Mouse (Mus musculus) T-helper 1 cell (primary cell): ENCODE measurements at regions not wholly inside any gene's neighbourhood (a gene's known extent, or its start where the extent isn't known, plus 50 kb on each side); places are given as distances from the start of the nearest gene placed in this dataset.

Experiments
- in situ Hi-C: fragments of 300-600 bp; cut with MboI, MseI; formaldehyde crosslinking; loops from one replicate; pipeline ENCODE4 v1.15.1; 2025; ENCODE audit warnings: high pct_unique_total_duplicates

- in situ Hi-C loops, result no loop called here
These were observed 489.6 kb downstream of the Fam19a5 start for GRCm38 (mm10) chr15:88033725-88034124.

GRCm38 (mm10) chr15:88035486-88035885 lies 491.4 kb downstream of the Fam19a5 start:
- in situ Hi-C loops, result no loop called here

- in situ Hi-C loops, result no loop called here
These were observed 492.3 kb downstream of the Fam19a5 start for GRCm38 (mm10) chr15:88036146-88037000.

GRCm38 (mm10) chr15:88037606-88038005 lies 493.5 kb downstream of the Fam19a5 start:
- in situ Hi-C loops, result no loop called here

- in situ Hi-C loops, result no loop called here
These were observed 498.7 kb downstream of the Fam19a5 start for GRCm38 (mm10) chr15:88042821-88043220.

GRCm38 (mm10) chr15:88058071-88058470 lies 514.0 kb downstream of the Fam19a5 start:
- in situ Hi-C loops, result no loop called here

GRCm38 (mm10) chr15:88060935-88061334 lies 516.8 kb downstream of the Fam19a5 start:
- in situ Hi-C loops, result no loop called here

GRCm38 (mm10) chr15:88063041-88063440 lies 518.9 kb downstream of the Fam19a5 start:
- in situ Hi-C loops, result no loop called here

- in situ Hi-C loops, result no loop called here
These were observed 524.4 kb downstream of the Fam19a5 start for GRCm38 (mm10) chr15:88068476-88068875.

- in situ Hi-C loops, result no loop called here
These were observed 527.4 kb upstream of the Zdhhc25 start for GRCm38 (mm10) chr15:88072676-88073075.

GRCm38 (mm10) chr15:88083911-88084310 lies 516.2 kb upstream of the Zdhhc25 start:
- in situ Hi-C loops, result no loop called here

GRCm38 (mm10) chr15:88085631-88086030 lies 514.5 kb upstream of the Zdhhc25 start:
- in situ Hi-C loops, result no loop called here

GRCm38 (mm10) chr15:88089486-88089885 lies 510.6 kb upstream of the Zdhhc25 start:
- in situ Hi-C loops, result no loop called here

GRCm38 (mm10) chr15:88091390-88091789 lies 508.7 kb upstream of the Zdhhc25 start:
- in situ Hi-C loops, result no loop called here

- in situ Hi-C loops, result no loop called here
These were observed 479.7 kb upstream of the Zdhhc25 start for GRCm38 (mm10) chr15:88120376-88120775.

- in situ Hi-C loops, result no loop called here
These were observed 476.1 kb upstream of the Zdhhc25 start for GRCm38 (mm10) chr15:88123907-88124523.

GRCm38 (mm10) chr15:88146118-88146517 lies 454.0 kb upstream of the Zdhhc25 start:
- in situ Hi-C loops, result no loop called here

- in situ Hi-C loops, result no loop called here
These were observed 448.9 kb upstream of the Zdhhc25 start for GRCm38 (mm10) chr15:88151199-88151598.

GRCm38 (mm10) chr15:88159618-88160170 lies 440.4 kb upstream of the Zdhhc25 start:
- in situ Hi-C loops, result loop anchor here (5.0 kb wide), 1 partner anchor 457 kb away; no protein-coding TSS in a partner anchor

- in situ Hi-C loops, result no loop called here
These were observed 439.8 kb upstream of the Zdhhc25 start for GRCm38 (mm10) chr15:88160291-88160690.

GRCm38 (mm10) chr15:88163438-88163837 lies 436.7 kb upstream of the Zdhhc25 start:
- in situ Hi-C loops, result no loop called here

- in situ Hi-C loops, result no loop called here
These were observed 425.8 kb upstream of the Zdhhc25 start for GRCm38 (mm10) chr15:88174326-88174725.

GRCm38 (mm10) chr15:88175991-88176390 lies 424.1 kb upstream of the Zdhhc25 start:
- in situ Hi-C loops, result no loop called here
